Mouse (Mus musculus) midbrain, embryonic 15.5 days (tissue): Measurements from ENCODE around the gene Rsph1. TPM values are rescaled to one million over a fixed set of nuclear protein-coding genes. Genes with fewer than 3 reads are reported as not detected.

Experiments used
- ATAC-seq: fragments of 200-750 bp; cut with Nextera tagmentation; replicated peaks from 2 replicates; pipeline ENCODE4 v1.8.0; 2017; ENCODE audit warnings: moderate TSS enrichment
- H3K27ac ChIP-seq: fragments of 300-500 bp; sonication (generic); 2 replicates; pipeline ENCODE4 v1.5.1; 2015; ENCODE audit warnings: mild to moderate bottlenecking, inconsistent platforms
- H3K27me3 ChIP-seq: fragments of 300-500 bp; sonication (generic); replicated peaks from 2 replicates; pipeline ENCODE4 v1.6.1; 2015; ENCODE audit warnings: inconsistent platforms
- H3K36me3 ChIP-seq: fragments of 300-500 bp; sonication (generic); replicated peaks from 2 replicates; pipeline ENCODE4 v1.6.1; 2015; ENCODE audit warnings: inconsistent platforms
- H3K4me1 ChIP-seq: fragments of 300-500 bp; sonication (generic); 2 replicates; pipeline ENCODE4 v1.6.1; 2015; ENCODE audit warnings: inconsistent platforms
- H3K4me2 ChIP-seq: fragments of 300-500 bp; sonication (generic); 2 replicates; pipeline ENCODE4 v1.6.1; 2015; ENCODE audit warnings: inconsistent platforms, mild to moderate bottlenecking, moderate library complexity
- H3K4me3 ChIP-seq: fragments of 300-500 bp; sonication (generic); 2 replicates; pipeline ENCODE4 v1.5.1; 2015; ENCODE audit warnings: mild to moderate bottlenecking, inconsistent platforms
- H3K9ac ChIP-seq: fragments of 300-500 bp; sonication (generic); 2 replicates; pipeline ENCODE4 v1.6.1; 2015; ENCODE audit warnings: mild to moderate bottlenecking, inconsistent platforms
- H3K9me3 ChIP-seq: fragments of 300-500 bp; sonication (generic); 2 replicates; pipeline ENCODE4 v1.6.1; 2016; ENCODE audit warnings: inconsistent platforms
- WGBS: fragments of 180-500 bp; shearing (Covaris S2); methylation state at CpG from one replicate; pipeline ENCODE4 v1.1.7; 2015; ENCODE audit warnings: mixed read lengths; 5-methylcytosine and 5-hydroxymethylcytosine counted together
- polyA plus RNA-seq: library from polyadenylated mRNA; unstranded; fragments of >200 nt; fragmentation: Nextera tagmentation; extraction: Ambion mirVana; gene quantifications from 2 replicates; pipeline ENCODE4 v1.2.1, GENCODE M21; 2015

Gene Rsph1
- polyA plus RNA-seq, 1 experiment from 2014 or later: 6.4 TPM

DNA sequence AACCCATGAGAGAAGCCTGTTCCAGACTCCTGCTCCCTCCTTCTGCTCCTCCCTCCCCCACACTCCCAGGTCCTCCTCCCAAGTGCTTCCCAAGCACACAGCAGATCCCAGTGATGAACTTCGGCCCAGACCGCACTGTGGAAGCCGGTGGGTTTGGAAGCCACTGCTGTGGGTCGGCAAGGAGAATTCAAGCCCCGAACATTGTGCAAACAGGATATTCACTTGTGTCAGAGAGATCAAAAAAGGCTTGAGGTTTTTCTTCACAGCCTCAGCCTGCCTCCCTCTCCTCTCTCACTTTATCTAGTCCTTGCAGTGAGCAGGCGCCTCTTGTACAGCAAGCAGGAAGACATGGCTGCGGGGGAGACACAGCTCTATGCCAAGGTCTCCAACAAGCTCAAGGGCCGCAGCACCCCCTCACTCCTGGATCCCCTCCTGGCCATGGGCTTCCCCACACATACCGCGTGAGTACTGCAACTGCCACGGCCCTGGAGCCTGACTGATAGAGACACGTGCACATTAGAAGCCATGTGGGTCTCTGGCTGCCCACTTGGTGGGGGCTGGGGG is 69.3 kb downstream of the Rsph1 start, which contains the start of gene Ubash3a:
TSS of gene Ubash3a (plus strand) at position 103 of the 564 bp plus-strand sequence.
- H3K9me3 ChIP-seq: no peaks in the 10 kb centered on the region
- H3K27ac ChIP-seq: no peak within 1 kb of the TSS
- 83% methylated on average over 12 of the region's 12 CpGs for WGBS
- H3K4me1 ChIP-seq: no peaks in the 10 kb centered on the region
- no peak within 1 kb of the TSS for H3K4me3 ChIP-seq
- H3K27me3 ChIP-seq: no peaks in the 10 kb centered on the region
- no peaks in the 10 kb centered on the region for H3K36me3 ChIP-seq
- H3K9ac ChIP-seq: no peak within 1 kb of the TSS
- no peak for ATAC-seq
- H3K4me2 ChIP-seq: no peak within 1 kb of the TSS

Other genes with a start within 250 kb of the Rsph1 start
- 22.6 and 23.8 TPM in 2 replicates for gene Abcg1, start 219.7 kb downstream of the Rsph1 start, polyA plus RNA-seq
- 0.40 and 1.4 TPM in 2 replicates for gene Tff3, start 147.7 kb downstream of the Rsph1 start, polyA plus RNA-seq
- gene Tff2, start 133.1 kb downstream of the Rsph1 start, polyA plus RNA-seq: not detected in 2 replicates
- not detected in 2 replicates for gene Tff1, start 112.1 kb downstream of the Rsph1 start, polyA plus RNA-seq
- 0.08 TPM in 1 of 2 replicates, not detected in the other for gene Tmprss3, start 78.4 kb downstream of the Rsph1 start, polyA plus RNA-seq
- not detected in 2 replicates for gene Ubash3a, start 69.5 kb downstream of the Rsph1 start, polyA plus RNA-seq
- 12.8 and 13.4 TPM in 2 replicates for gene Slc37a1, start 9.4 kb upstream of the Rsph1 start, polyA plus RNA-seq
- 36.1 and 38.1 TPM in 2 replicates for gene Pde9a, start 108.8 kb upstream of the Rsph1 start, polyA plus RNA-seq
- gene Wdr4, start 242.6 kb upstream of the Rsph1 start, polyA plus RNA-seq: 42.2 and 45.3 TPM in 2 replicates
- gene Ndufv3, start 242.7 kb upstream of the Rsph1 start, polyA plus RNA-seq: 426 and 433 TPM in 2 replicates